Mouse (Mus musculus) liver, adult (tissue): Measurements from ENCODE around the gene Dgcr8.

ENCODE experiments used
- GATA4 ChIP-seq: IDR thresholded peaks from 2 replicates; pipeline ENCODE4 v1.6.1; 2014; ENCODE audit warnings: mild to moderate bottlenecking, low read length; ENCODE audit not compliant: insufficient replicate concordance

Gene Dgcr8

GRCm38 (mm10) chr16:18211417-18212171 is 77.5 kb downstream of the Dgcr8 start:
- TF ChIP-seq GATA4, result no peak

- TF ChIP-seq GATA4, result no peak
These were observed 78.2 kb downstream of the Dgcr8 start for GRCm38 (mm10) chr16:18210701-18211416.
